Mouse (Mus musculus) splenic B cell, adult 2 months (primary cell): ENCODE data around the gene Morc3.

Experiments used
- DNase-seq: peaks from one replicate; pipeline ENCODE4 v3.0.0-alpha.2; 2011; ENCODE audit warnings: low read depth, low spot score
- H3K27me3 ChIP-seq: 2 replicates; pipeline ENCODE4 v1.6.1; 2012; ENCODE audit warnings: mild to moderate bottlenecking, low read length, moderate library complexity, mixed read lengths; ENCODE audit not compliant: control insufficient read depth, poor library complexity, insufficient read depth, severe bottlenecking
- H3K36me3 ChIP-seq: 2 replicates; pipeline ENCODE4 v1.6.1; 2012; ENCODE audit warnings: mild to moderate bottlenecking, low read length, moderate library complexity, mixed read lengths; ENCODE audit not compliant: control insufficient read depth, poor library complexity, insufficient read depth, severe bottlenecking

The Morc3 gene

DNA sequence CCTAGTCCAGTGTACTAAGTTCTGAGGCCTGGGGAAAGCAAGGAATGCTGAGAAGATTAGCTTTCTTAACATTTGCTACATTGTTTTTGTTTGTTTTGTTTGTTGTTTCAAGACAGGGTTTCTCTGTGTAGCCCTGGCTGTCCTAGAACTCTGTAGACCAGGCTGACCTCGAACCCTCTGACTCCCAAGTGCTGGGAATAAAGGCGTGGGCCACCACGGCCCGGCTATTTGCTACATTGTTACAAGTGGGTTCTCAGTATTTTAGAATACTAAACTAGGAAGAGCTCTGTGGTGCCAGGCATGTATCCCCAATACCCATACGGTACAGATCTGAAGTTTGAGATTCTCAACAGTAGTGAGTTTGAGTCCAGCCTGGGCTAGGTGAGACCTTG lies 52.8 kb downstream of the Morc3 start:
- H3K27me3 ChIP-seq = no peaks in the 10 kb centered on the region
- DNase-seq = no peak
- H3K36me3 ChIP-seq = no peaks in the 10 kb centered on the region

DNA sequence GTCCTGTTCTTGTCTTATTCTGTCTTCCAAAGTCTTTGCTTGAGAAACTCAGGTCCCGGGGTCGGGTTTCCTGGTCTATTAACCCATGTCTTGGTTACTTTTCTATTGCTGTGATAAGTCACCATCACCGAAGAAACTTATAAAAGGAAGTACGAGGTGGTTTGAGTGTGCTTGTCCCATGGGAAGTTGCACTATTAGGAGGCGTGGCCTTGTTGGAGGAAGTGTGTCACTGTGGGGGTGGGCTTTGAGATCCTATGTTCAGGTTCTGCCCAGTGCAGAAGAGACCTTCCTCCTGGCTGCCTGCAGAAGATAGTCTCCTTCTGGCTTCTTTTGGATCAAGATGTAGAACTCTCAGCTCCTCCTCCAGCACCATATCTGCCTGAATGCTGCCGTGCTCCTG lies 56.6 kb downstream of the Morc3 start:
- peak; percentile 69 for DNase-seq
- H3K27me3 ChIP-seq = no peaks in the 10 kb centered on the region
- no peaks in the 10 kb centered on the region for H3K36me3 ChIP-seq

DNA sequence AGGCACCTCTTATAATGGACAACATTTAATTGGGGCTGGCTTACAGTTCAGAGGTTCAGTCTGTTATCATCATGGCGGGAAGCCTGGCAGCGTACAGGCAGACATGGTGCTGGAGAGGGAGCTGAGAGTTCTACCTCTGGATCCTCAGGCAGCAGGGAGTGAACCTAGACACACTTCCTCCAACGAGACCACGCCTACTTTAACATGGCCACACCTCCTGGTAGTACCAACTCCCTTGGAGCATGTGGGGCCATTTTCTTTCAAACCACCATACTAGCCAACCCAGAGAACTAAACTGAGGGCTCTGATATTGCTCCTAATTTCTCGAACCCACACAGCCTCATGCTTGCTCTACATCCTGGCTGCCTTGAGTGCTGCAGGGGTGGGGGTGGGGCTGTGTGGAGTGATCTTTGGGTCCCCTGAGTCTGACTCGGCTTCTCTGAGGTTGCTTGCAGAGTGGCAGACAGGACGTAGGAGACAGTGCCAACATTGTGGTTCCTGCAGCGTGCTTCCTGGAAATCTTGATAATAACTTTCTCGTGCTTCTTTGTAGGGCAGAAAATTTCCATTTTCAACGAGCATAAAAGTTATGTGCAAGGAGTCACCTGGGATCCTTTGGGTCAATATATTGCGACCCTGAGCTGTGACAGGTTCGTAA lies 59.2 kb downstream of the Morc3 start:
- DNase-seq = no peak
- H3K27me3 ChIP-seq = no peaks in the 10 kb centered on the region
- H3K36me3 ChIP-seq = no peaks in the 10 kb centered on the region

DNA sequence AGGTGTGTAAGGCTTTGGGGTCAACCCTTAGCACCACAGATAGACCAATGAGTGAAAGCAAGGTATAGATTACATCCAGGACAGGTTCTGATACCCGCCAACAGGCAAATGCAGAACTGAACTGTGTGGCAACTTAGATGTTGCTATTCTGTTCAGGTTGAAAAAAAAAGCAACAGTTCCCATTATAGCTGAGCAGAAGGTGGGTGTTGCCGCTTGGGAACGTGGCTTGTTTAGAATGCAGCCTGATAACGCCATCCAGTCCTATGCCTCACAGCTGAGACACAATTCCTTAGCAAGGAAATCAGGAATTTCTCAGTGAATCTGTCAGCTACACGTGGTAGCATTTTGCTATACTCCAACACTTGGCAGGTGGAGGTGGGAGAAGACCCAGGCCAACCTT lies 61.4 kb downstream of the Morc3 start:
- no peaks in the 10 kb centered on the region for H3K36me3 ChIP-seq
- no peak for DNase-seq
- no peaks in the 10 kb centered on the region for H3K27me3 ChIP-seq

DNA sequence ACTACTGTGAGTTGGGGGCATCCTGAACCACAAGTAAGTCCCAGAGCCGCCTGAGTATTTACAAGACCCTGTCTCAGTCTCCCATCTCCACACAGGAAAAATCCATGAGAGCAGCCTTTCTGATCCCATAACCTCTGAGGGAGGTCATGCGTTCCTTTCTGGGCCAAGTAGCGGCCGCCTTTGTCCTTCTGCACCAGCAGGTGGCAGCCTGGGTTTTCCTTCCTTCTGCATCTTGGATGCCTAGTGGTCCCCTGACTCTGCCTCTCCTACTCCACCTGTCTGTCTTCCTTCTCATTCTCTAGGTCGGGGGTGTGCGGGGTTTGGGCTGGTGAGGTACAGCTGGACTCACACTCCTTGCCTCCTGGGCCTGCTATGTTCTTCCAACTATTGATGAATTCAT lies 71.1 kb downstream of the Morc3 start:
- DNase-seq = no peak
- no peaks in the 10 kb centered on the region for H3K36me3 ChIP-seq
- no peaks in the 10 kb centered on the region for H3K27me3 ChIP-seq

DNA sequence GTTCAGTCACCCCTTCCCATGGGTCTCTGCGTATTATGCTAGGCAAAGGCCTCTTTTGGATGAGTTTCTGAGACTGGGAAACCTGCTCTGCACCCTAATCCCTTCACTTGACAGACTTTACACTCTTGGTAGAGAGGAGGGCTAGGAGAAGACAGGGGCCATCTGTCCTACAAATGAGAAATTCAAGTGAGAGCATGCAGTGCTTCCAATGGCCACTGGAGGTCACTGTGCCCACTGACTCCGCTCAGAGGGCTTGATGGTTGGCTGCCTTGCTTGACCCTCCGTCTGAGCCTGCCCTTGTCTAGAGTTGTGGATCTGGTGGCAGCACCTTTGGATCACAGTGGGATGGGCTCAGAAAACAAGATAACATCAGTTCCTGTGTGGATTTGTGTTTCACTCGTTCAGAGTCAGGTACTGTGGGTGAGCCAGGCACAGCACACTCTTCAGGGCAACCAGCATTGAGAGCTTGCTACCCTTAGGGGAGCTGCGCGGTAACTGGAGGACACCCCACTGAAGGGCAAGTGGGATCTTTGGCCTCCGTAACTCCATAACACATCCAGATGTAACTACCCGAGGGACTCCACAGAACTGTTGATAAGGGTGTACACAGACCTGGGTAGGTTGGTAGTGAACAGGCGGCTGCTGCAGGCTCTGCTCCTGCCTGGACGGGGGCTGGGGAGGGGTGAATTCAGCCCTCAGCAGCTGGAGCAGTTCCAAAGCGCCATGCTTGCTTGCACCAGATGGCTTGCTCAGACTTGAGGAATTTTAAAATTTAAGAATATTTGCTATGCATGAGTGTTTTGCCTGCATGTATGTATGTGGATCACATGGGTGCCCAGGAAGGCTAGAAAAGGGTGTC lies 74.5 kb downstream of the Morc3 start:
- DNase-seq = peak; percentile 69
- Histone ChIP-seq H3K27me3 (no peaks in the 10 kb centered on the region), H3K36me3 (no peaks in the 10 kb centered on the region)

DNA sequence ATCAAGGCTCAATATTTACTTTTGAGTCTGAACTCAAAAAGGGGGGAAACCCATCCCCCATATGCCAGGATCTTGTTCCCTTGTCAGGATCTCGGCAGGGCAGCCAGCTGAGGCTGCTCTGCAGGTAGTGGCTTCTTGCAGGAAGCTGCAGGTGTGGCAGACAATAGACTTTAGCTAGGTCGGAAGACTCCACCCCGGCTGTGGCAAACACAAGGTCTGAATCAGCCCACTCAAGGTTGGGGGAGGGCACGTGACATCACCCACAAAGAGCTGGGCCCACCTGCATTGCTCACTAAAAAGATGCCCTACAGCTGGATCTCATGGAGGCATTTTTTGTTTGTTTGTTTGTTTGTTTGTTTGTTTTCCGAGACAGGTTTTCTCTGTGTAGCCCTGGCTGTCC lies 75.8 kb downstream of the Morc3 start:
- no peaks in the 10 kb centered on the region for H3K36me3 ChIP-seq
- no peaks in the 10 kb centered on the region for H3K27me3 ChIP-seq
- no peak for DNase-seq

DNA sequence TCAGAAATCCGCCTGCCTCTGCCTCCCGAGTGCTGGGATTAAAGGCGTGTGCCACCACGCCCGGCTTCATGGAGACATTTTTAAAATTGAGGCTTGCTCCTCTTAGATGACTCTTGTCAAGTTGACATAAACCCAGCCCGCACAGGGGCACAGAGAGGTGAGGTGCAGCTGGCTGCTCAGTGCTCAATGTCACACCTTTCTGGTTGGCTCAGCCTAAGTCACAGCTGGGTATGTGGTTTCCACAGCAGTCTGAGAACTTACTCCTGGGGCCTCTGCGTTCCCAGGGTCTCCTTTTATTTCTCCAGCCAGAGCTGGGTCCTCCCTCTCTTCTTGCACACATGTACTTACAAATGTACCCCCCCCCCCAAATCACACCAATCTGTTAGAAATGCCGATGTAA lies 76.3 kb downstream of the Morc3 start:
- Histone ChIP-seq H3K27me3 (no peaks in the 10 kb centered on the region), H3K36me3 (no peaks in the 10 kb centered on the region)
- no peak for DNase-seq

DNA sequence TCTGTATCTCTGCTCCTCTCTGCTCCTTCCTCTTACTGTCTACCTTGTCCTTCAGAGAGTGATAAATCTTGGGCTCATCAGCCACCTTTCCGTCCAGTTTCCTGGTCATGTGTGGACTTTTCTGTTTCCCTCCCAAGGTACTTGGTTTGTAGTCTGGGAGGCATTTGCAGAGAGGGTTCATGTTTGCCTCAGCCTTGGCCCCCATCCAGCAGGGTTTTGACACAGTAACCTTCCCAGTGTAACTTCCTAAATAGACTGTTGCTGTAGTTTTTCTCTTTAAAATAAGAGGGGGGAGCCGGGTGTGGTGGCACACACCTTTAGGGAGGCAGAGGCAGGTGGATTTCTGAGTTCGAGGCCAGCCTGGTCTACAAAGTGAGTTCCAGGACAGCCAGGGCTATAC lies 78.0 kb downstream of the Morc3 start:
- DNase-seq = no peak
- Histone ChIP-seq H3K27me3 (no peaks in the 10 kb centered on the region), H3K36me3 (no peaks in the 10 kb centered on the region)

DNA sequence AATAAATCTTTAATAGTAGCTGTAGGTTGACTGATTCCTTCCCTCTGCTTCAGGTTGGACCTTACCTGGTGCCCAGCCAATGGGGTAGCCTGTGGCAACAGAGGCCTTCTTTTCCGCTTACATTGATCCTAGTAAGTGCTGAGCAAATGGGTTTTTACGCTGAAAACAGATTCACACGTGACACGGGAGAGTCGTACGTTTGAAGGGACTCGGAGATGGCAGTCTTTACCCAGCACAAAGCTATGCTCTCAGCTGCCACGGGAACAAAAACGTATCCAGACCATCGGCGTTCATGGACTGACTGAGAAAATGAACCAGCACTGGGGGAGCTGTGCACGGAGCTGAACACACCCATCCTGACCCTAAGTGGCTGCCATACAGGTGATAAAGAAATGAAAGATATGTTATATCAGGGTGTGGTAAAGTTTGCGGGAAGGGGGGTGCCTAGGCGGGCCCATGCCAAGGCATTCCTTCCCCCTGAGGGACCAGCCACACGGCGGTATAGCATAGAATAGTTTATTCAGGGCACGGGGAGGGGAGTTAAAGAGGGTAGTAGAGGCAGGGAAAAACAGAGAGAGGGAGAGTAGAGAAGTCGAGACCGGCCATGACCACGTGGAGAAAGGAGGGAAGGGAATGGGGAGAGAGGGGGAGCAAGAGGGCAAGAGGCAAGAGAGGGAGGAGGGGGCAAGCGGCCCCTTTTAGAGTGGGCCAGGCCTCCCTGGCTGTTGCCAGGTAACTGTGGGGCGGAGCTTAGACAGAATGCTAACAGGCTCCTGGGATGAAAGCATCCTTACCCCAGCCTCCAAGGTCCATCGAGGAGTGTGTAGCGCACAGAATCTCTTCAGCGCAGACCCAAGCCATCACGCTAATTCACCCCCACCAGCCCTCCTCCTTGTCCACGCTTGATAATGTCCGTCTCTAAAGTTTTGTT lies 79.1 kb downstream of the Morc3 start:
- Histone ChIP-seq H3K27me3 (no peaks in the 10 kb centered on the region), H3K36me3 (no peaks in the 10 kb centered on the region)
- no peak for DNase-seq

DNA sequence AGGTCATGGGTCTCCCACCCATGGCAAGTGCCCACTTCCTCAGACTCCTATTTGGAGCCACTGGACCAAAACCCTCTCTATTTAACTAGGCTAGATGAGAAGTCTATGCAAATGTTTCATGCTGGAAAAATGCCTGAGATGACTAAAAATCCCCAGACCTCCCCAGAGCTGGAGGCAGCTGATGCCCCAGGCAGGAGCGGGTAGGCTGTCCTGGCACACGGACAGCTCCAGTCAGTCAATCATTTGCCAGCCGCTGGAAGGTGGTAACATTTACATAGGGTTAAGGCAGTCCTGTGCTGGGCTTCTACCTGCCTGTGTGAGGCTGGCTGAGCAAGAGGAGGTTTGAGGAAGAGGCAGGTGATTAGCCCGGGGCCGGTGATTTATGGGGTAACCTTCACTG lies 80.2 kb downstream of the Morc3 start:
- Histone ChIP-seq H3K27me3 (no peaks in the 10 kb centered on the region), H3K36me3 (no peaks in the 10 kb centered on the region)
- DNase-seq = peak; percentile 64

DNA sequence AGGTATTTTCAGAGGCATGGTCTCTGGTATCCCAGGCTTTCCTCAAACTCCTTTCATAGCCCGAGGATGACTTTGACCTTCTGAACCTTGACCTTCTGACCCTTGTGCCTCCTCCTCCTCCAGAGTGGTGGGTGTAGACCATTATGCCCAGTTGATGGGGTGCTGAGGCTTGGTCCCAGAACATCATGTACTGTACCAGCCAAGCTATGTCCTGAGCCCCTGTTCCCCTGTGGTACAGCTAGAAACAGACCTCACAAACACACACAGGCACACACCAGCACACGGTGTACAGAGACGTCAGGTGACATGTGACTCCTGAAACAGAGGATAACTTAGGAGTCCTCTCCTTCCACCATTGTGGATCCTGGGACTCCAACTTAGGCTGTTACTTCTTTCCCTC lies 80.9 kb downstream of the Morc3 start:
- no peak for DNase-seq
- Histone ChIP-seq H3K36me3 (no peaks in the 10 kb centered on the region), H3K27me3 (no peaks in the 10 kb centered on the region)

DNA sequence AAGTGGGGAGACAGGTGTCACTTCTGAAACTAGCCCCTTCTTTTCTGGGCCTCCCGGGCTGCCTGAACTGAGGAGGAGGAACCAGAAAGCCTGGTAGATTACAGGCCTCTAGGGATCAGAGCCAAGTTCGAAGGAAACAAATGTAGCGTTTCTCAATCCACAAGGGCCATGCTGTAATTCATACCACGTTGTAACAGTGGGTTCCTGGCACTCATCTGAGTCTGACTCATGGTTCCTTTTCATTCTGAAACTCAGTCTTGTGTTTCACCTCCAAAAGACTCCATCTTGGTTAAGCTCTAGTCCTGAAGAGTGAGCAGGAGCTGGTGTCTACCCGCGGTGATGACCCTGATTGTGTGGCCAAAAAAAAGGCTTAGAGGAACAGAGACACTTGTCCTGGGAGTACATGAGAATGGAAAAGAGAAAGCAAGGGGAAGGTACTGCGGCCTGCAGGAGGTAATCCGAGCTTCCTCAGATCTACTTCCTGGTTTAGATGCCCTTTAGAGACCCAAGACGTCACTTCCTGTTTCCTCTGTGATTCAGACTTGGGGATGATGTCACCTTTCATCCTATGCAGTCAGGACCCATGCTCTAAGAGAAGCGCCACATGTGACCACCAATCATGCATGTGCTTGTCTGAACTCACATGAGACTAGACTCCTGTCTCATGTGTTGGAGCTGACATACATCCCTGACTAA lies 82.1 kb downstream of the Morc3 start:
- peak; percentile 87 for DNase-seq
- Histone ChIP-seq H3K27me3 (no peaks in the 10 kb centered on the region), H3K36me3 (no peaks in the 10 kb centered on the region)

DNA sequence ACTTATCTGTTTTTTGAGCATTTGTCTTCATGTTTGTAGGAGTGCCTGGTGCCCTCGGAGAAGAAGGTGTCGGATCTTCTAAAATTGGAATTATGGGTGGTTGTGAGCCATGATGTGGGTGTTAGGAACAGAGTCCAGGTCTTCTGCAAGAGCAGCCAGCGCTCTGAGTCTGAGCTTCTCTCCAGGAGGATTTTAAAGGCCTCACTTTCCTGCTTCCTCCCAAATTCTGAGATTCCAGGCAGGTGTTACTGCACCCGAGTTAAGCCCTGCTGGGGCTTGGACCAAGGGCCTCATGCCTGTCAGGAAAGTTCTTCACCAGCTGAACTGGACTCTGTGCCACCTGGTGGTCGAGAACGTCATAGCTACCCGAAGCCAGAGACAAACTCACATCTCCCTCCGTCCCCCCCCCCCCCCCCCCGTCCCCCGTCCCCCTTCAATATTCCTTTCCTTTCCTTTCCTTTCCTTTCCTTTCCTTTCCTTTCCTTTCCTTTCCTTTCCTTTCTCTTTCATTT lies 83.5 kb downstream of the Morc3 start:
- H3K36me3 ChIP-seq = no peaks in the 10 kb centered on the region
- peak; percentile 80 for DNase-seq

More for the DNA sequence above, 83.5 kb downstream of the Morc3 start:
- H3K27me3 ChIP-seq = no peaks in the 10 kb centered on the region
